Mouse (Mus musculus): ENCODE data around the gene Inip. TPM values are rescaled to one million over a fixed set of nuclear protein-coding genes. Genes with fewer than 3 reads are reported as not detected.

The Inip gene
- total RNA-seq (2023; ENCODE audit: inconsistent age), result 40.7 to 46.3 TPM (median 42.2 TPM) in 4 replicates

DNA sequence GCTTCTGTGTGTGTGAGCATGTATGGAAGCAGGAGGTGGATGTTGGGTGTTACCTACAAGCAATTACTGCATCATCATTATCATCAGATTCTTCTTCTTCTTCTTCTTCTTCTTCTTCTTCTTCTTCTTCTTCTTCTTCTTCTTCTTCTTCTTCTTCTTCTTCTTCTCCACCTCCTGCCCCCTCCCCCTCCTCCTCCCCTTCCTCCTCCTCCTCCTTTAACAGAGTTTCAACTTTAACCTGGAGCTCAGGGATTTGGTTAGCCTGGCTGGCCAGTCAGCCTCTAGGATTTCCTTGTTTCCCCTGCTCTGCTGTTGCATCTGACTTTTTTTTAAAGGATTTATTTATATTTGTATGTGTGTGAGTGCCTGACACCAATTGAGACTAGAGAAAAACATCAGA is at the start of gene Inip:
TSS of gene Inip (minus strand) at position 101 of the 400 bp plus-strand sequence.

DNA sequence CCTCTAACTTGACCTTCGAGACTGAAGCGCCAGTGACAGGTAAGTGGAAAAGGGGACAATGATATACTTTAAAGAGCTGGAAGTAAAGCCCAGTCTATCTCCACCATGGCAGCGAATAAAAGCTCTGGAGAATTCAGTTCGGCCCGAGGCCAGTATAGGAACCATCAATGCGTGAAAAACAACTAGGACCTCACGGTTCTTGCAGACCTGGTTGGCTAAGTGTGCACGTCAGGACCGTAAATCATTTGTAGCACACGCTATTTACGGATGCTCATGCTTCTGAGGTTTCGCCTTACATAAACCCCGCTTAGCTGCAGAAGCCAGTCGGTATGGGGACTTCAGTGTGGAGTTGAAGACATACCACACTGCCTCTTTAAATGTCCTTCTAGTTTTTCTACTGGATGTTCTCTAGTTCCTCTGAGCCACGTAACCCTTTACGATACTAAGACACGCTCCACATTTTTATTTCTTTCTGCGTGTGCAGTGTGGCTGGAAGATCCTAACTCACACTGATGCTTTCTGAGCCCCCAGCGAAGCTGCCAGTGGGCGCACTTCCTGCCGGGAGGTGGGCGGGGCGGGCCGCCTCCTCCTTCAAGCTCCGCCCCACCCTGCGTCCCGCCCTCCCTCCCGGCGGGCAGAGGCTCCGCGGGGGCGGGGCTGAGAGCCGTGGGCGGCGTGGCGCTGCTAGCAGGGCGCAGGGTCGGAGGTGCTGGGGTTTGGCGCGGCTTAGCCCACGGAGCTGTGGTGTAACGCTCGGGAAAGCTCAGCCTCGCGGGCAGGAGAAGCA is 4.0 kb upstream of the Inip start, which contains the start of gene Snx30:
TSS of gene Snx30 (plus strand) at position 660 of the 787 bp plus-strand sequence.

Other genes starting within 250 kb of the Inip start
- gene Hsdl2, start 220.0 kb downstream of the Inip start, total RNA-seq (2023; ENCODE audit: inconsistent age), result 18.4 to 26.7 TPM (median 20.4 TPM) in 4 replicates
- 19.6 to 24.0 TPM (median 21.5 TPM) in 4 replicates for gene E130308A19Rik, start 175.4 kb downstream of the Inip start, total RNA-seq (2023; ENCODE audit: inconsistent age)
- gene Snx30, start 4.3 kb upstream of the Inip start, total RNA-seq (2023; ENCODE audit: inconsistent age), result 105 to 124 TPM (median 115 TPM) in 4 replicates
- gene Slc46a2, start 113.5 kb upstream of the Inip start, total RNA-seq (2023; ENCODE audit: inconsistent age), result not detected in 4 replicates
- gene Mup4, start 159.1 kb upstream of the Inip start, total RNA-seq (2023; ENCODE audit: inconsistent age), result not detected in 4 replicates
- not detected in 4 replicates for gene Mup6, start 162.7 kb upstream of the Inip start, total RNA-seq (2023; ENCODE audit: inconsistent age)

All from B cell, adult (primary cell).